Mouse (Mus musculus): ENCODE measurements around the gene Il5. TPM values are rescaled to one million over a fixed set of nuclear protein-coding genes. Genes with fewer than 3 reads are reported as not detected.

The Il5 gene
- polyA plus RNA-seq, 1 experiment from 2014 or later: not detected

- H3K4me1 ChIP-seq (ENCODE audit: control insufficient read depth, insufficient read depth, low read length): peaks cover 5% of the 10 kb centered on the region
- peak overlapping the region; percentile 94 for H3K4me3 ChIP-seq (ENCODE audit: low read length)
- H3K9ac ChIP-seq (ENCODE audit: low read length): peak overlapping the region; percentile 93
- peak overlapping the region; percentile 87 for H3K27ac ChIP-seq (ENCODE audit: low read length)
- H3K4me2 ChIP-seq (ENCODE audit: low read depth, low read length): peak overlapping the region; percentile 96
- peak; percentile 43 for ATAC-seq (replicated peaks; ENCODE audit: extremely low read depth, insufficient read depth, low FRiP score)
- 0 out of 2 replicates have a peak, but pooled peaks cover 5% of the 10 kb centered on the region for H3K36me3 ChIP-seq (ENCODE audit: control insufficient read depth, insufficient read depth)
- 6% methylated on average over 29 of the region's 29 CpGs for WGBS
- no peaks in the 10 kb centered on the region for H3K9me3 ChIP-seq (replicated peaks; ENCODE audit: control insufficient read depth, low read length)
- H3K27me3 ChIP-seq (ENCODE audit: control insufficient read depth, insufficient read depth, low read length): no peaks in the 10 kb centered on the region
These were observed 14.2 kb upstream of the Il5 start for GRCm38 (mm10) chr11:53706236-53706933.

- peak within 1 kb of the TSS; percentile 94 for H3K4me3 ChIP-seq (ENCODE audit: low read length)
- WGBS: 4% methylated on average over 55 of the region's 55 CpGs
- ATAC-seq (replicated peaks; ENCODE audit: extremely low read depth, insufficient read depth, low FRiP score): peak; percentile 97
These were observed 13.5 kb upstream of the Il5 start, which contains the start of gene Rad50 for GRCm38 (mm10) chr11:53706934-53707717. Gene Rad50, minus strand, starts transcription at chr11:53707319.

DNA sequence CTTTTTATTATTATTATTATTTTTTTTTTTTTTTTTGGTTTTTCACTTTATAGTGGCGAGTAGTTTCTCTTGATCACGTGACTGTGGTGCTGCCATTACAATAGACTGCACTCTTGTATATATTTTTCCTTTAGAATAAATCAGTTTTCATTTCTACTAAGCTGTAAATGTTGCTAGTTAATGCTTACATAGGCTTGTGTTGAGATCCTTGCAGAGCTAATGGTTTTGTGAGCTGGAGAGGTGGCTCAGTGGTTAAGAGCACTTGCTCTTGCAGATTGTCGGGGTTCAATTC lies 12.9 kb upstream of the Il5 start:
- WGBS: 82% methylated on average over 3 of the region's 3 CpGs
- Histone ChIP-seq H3K4me2 (ENCODE audit: low read depth, low read length) (peak overlapping the region; percentile 96), H3K36me3 (ENCODE audit: control insufficient read depth, insufficient read depth) (0 out of 2 replicates have a peak, but pooled peaks cover 3% of the 10 kb centered on the region), H3K4me3 (ENCODE audit: low read length) (peak overlapping the region; percentile 94), H3K4me1 (ENCODE audit: control insufficient read depth, insufficient read depth, low read length) (peaks cover 5% of the 10 kb centered on the region), H3K9ac (ENCODE audit: low read length) (peak overlapping the region; percentile 93), H3K27ac (ENCODE audit: low read length) (peak overlapping the region; percentile 87; the same call in 1 of the 2 replicates), H3K27me3 (ENCODE audit: control insufficient read depth, insufficient read depth, low read length) (no peaks in the 10 kb centered on the region), H3K9me3 (replicated peaks; ENCODE audit: control insufficient read depth, low read length) (no peaks in the 10 kb centered on the region)
- ATAC-seq (replicated peaks; ENCODE audit: extremely low read depth, insufficient read depth, low FRiP score): no peak

More at GRCm38 (mm10) chr11:53706934-53707717, 13.5 kb upstream of the Il5 start, which contains the start of gene Rad50:
- H3K27me3 ChIP-seq (ENCODE audit: control insufficient read depth, insufficient read depth, low read length): no peaks in the 10 kb centered on the region
- H3K4me2 ChIP-seq (ENCODE audit: low read depth, low read length): peak within 1 kb of the TSS; percentile 96
- H3K4me1 ChIP-seq (ENCODE audit: control insufficient read depth, insufficient read depth, low read length): peaks cover 5% of the 10 kb centered on the region
- peak within 1 kb of the TSS; percentile 87 for H3K27ac ChIP-seq (ENCODE audit: low read length)
- H3K9me3 ChIP-seq (replicated peaks; ENCODE audit: control insufficient read depth, low read length): no peaks in the 10 kb centered on the region
- H3K36me3 ChIP-seq (ENCODE audit: control insufficient read depth, insufficient read depth): 0 out of 2 replicates have a peak, but pooled peaks cover 3% of the 10 kb centered on the region
- H3K9ac ChIP-seq (ENCODE audit: low read length): peak within 1 kb of the TSS; percentile 93

GRCm38 (mm10) chr11:53719701-53720100 lies 893 bp upstream of the Il5 start:
- 70% methylated on average over 1 of the region's 1 CpGs for WGBS
- Histone ChIP-seq H3K4me2 (ENCODE audit: low read depth, low read length) (no peak overlapping the region), H3K9me3 (replicated peaks; ENCODE audit: control insufficient read depth, low read length) (no peaks in the 10 kb centered on the region), H3K4me1 (ENCODE audit: control insufficient read depth, insufficient read depth, low read length) (no peaks in the 10 kb centered on the region), H3K27me3 (ENCODE audit: control insufficient read depth, insufficient read depth, low read length) (no peaks in the 10 kb centered on the region; the same call in 1 of the 2 replicates), H3K9ac (ENCODE audit: low read length) (no peak overlapping the region), H3K36me3 (ENCODE audit: control insufficient read depth, insufficient read depth) (no peaks in the 10 kb centered on the region), H3K27ac (ENCODE audit: low read length) (no peak overlapping the region), H3K4me3 (ENCODE audit: low read length) (no peak overlapping the region)
- no peak for ATAC-seq (replicated peaks; ENCODE audit: extremely low read depth, insufficient read depth, low FRiP score)

GRCm38 (mm10) chr11:53731457-53731856 lies 10.9 kb downstream of the Il5 start:
- Histone ChIP-seq H3K4me2 (ENCODE audit: low read depth, low read length) (no peak overlapping the region), H3K27me3 (ENCODE audit: control insufficient read depth, insufficient read depth, low read length) (no peaks in the 10 kb centered on the region), H3K4me1 (ENCODE audit: control insufficient read depth, insufficient read depth, low read length) (no peaks in the 10 kb centered on the region), H3K9ac (ENCODE audit: low read length) (no peak overlapping the region), H3K36me3 (ENCODE audit: control insufficient read depth, insufficient read depth) (no peaks in the 10 kb centered on the region), H3K4me3 (ENCODE audit: low read length) (no peak overlapping the region), H3K9me3 (replicated peaks; ENCODE audit: control insufficient read depth, low read length) (no peaks in the 10 kb centered on the region; the same call in 1 of the 2 replicates), H3K27ac (ENCODE audit: low read length) (no peak overlapping the region)
- WGBS: 92% methylated on average over 7 of the region's 7 CpGs
- ATAC-seq (replicated peaks; ENCODE audit: extremely low read depth, insufficient read depth, low FRiP score): no peak

GRCm38 (mm10) chr11:53732244-53732643 lies 11.7 kb downstream of the Il5 start:
- H3K27ac ChIP-seq (ENCODE audit: low read length): no peak overlapping the region
- no peaks in the 10 kb centered on the region for H3K36me3 ChIP-seq (ENCODE audit: control insufficient read depth, insufficient read depth)
- no peak overlapping the region for H3K4me2 ChIP-seq (ENCODE audit: low read depth, low read length)
- no peak for ATAC-seq (replicated peaks; ENCODE audit: extremely low read depth, insufficient read depth, low FRiP score)
- no peaks in the 10 kb centered on the region for H3K27me3 ChIP-seq (ENCODE audit: control insufficient read depth, insufficient read depth, low read length)
- H3K9ac ChIP-seq (ENCODE audit: low read length): no peak overlapping the region
- 76% methylated on average over 8 of the region's 8 CpGs for WGBS
- no peaks in the 10 kb centered on the region for H3K4me1 ChIP-seq (ENCODE audit: control insufficient read depth, insufficient read depth, low read length)
- no peaks in the 10 kb centered on the region; the same call in 1 of the 2 replicates for H3K9me3 ChIP-seq (replicated peaks; ENCODE audit: control insufficient read depth, low read length)
- H3K4me3 ChIP-seq (ENCODE audit: low read length): no peak overlapping the region

GRCm38 (mm10) chr11:53733824-53734223 lies 13.2 kb downstream of the Il5 start:
- H3K27me3 ChIP-seq (ENCODE audit: control insufficient read depth, insufficient read depth, low read length): no peaks in the 10 kb centered on the region
- 82% methylated on average over 7 of the region's 7 CpGs for WGBS
- H3K4me1 ChIP-seq (ENCODE audit: control insufficient read depth, insufficient read depth, low read length): no peaks in the 10 kb centered on the region
- H3K9me3 ChIP-seq (replicated peaks; ENCODE audit: control insufficient read depth, low read length): no peaks in the 10 kb centered on the region
- no peak overlapping the region for H3K9ac ChIP-seq (ENCODE audit: low read length)
- ATAC-seq (replicated peaks; ENCODE audit: extremely low read depth, insufficient read depth, low FRiP score): no peak
- H3K4me2 ChIP-seq (ENCODE audit: low read depth, low read length): no peak overlapping the region
- H3K27ac ChIP-seq (ENCODE audit: low read length): no peak overlapping the region
- no peak overlapping the region for H3K4me3 ChIP-seq (ENCODE audit: low read length)
- H3K36me3 ChIP-seq (ENCODE audit: control insufficient read depth, insufficient read depth): no peaks in the 10 kb centered on the region

DNA sequence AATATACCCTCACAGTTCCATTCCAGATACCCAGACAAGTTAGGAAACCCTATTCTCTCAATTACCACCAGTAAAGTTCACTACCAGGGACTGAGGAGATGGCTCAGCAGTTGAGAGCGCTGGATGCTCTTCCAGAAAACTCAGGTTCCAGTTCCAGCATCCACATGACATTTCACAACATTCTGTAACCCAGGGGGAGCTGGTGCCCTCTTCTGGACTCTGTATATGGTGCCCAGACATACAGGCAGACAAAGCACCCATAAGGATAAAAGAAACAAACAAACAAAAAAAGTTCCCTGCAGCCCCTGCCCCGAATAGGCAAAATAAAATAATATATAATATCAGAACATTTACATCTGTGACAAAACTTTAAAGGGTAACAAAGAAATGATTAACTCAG lies 13.8 kb downstream of the Il5 start:
- Histone ChIP-seq H3K9me3 (replicated peaks; ENCODE audit: control insufficient read depth, low read length) (no peaks in the 10 kb centered on the region), H3K4me1 (ENCODE audit: control insufficient read depth, insufficient read depth, low read length) (no peaks in the 10 kb centered on the region), H3K4me3 (ENCODE audit: low read length) (no peak overlapping the region), H3K36me3 (ENCODE audit: control insufficient read depth, insufficient read depth) (no peaks in the 10 kb centered on the region), H3K9ac (ENCODE audit: low read length) (no peak overlapping the region), H3K4me2 (ENCODE audit: low read depth, low read length) (no peak overlapping the region), H3K27ac (ENCODE audit: low read length) (no peak overlapping the region), H3K27me3 (ENCODE audit: control insufficient read depth, insufficient read depth, low read length) (no peaks in the 10 kb centered on the region)
- ATAC-seq (replicated peaks; ENCODE audit: extremely low read depth, insufficient read depth, low FRiP score): no peak
- 76% methylated on average over 2 of the region's 2 CpGs for WGBS

Data from heart, embryonic 16.5 days (tissue).